Mouse (Mus musculus) retina, postnatal 7 days (tissue): ENCODE data around the gene Hcrtr2.
A peak's percentile ranks its signal among the peaks of the same experiment; 100 is the strongest.

Experiments
- DNase-seq: peaks from one replicate; pipeline ENCODE4 v3.0.0-alpha.2; 2012; ENCODE audit warnings: low read depth, low spot score

Hcrtr2 gene

DNA sequence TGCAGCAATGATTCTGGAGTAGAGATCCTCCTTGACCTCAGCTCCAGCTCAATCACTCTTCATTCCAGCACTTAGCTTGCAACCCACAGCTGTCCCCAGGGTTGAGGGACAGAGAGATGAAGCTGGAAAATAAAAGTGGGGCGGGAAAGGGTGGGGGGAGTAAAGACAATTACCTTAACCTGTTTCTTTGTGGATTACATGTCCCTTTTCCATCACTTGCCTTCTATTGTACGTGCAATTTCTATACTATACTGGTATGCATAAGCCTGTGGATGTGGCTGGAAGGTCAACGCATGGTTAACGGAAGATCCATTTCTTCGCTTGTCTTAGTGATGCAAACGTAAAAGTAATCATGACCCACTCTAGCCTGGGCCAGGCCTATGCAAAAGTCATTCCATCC is at the start of gene Hcrtr2:
Gene Hcrtr2, minus strand, starts transcription at position 101 of the 400 bp plus-strand sequence.
- no peak for DNase-seq

DNA sequence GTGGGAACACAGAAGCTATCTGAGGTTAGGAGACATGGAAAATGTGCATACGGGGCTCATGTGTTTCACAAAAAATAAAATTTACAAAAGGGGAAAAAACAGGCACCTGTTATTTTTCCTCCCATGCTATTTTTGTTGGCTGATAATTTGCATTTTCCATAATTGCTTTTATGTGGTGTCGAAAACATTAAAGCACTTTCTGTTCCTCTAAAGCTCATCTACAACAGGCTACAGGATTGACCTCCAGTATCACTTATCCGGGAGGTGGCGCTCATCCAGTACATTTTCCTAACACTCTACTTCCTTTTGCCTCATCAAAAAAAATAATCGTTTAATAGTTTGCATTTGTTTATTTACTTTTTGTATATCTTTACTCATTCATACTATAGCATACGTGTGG is 41.2 kb upstream of the Hcrtr2 start:
- no peak for DNase-seq

GRCm38 (mm10) chr9:76360374-76360773 is 36.7 kb upstream of the Hcrtr2 start:
- DNase-seq = no peak

GRCm38 (mm10) chr9:76352346-76352745 is 28.7 kb upstream of the Hcrtr2 start:
- no peak for DNase-seq

DNA sequence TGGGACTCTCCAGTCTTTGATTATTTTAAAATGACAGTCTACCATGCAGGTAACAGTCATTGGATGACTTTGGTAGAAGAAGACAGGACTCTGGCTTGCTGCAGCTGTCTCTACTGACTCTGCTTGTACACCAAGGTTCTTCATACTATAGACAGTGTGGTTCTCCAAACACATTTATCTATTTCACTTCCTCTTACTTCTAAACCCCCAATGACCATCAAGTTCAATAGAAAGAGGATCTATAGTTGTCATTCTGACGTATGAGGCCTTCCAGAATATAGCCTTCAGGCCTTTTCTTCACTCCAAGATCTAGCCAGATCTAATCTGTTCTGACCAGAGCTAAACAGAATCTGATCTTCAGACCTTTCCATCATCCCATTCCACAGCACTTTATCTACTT is 23.6 kb upstream of the Hcrtr2 start:
- no peak for DNase-seq

GRCm38 (mm10) chr9:76331081-76331480 is 7.4 kb upstream of the Hcrtr2 start:
- DNase-seq = no peak

- no peak for DNase-seq
Measured at GRCm38 (mm10) chr9:76323186-76323701, 412 bp downstream of the Hcrtr2 start.

DNA sequence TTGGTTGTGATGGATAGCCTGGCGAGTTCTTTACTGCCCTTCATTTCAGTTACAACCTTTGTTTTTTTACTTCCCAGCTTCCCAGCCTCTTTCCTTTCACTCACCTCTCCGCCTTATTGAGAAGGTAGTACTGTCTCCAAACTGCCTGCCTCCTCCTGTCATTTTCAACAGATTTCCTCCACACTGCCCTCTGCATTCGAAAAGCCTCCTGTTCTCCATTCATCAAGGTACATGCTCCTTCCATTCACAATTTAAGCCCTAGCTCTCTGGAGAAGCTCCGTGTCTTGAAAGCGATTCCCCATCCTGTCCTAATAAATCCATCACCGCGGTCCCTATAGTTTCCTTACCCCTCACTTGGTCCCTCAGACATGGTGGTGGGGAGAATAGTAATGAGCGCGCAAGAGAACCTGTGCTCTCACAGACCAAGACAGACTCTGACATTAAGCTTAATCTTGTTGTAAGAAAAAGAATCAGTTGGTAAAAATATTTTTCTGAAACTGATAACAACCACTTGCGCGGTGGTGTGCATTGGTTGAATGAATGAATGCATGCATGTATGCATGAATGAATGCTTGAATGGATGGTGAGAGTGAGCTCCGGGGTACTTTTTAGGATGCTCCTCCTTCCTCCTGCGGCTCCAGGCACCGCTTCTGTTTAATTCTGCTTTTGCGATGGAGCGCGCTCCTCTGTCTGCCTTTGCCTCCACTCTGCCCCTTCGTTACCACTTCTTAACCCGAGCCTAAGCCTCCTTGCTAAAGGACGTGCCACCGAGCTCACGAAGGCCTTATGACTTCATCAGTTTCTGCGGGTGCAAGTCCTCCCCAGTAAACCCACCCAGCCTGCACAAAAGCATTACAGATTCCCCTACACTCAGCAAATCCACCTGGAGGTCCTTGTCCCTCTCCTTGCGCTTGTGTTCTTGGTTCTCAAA is 1.3 kb downstream of the Hcrtr2 start:
- no peak for DNase-seq

DNA sequence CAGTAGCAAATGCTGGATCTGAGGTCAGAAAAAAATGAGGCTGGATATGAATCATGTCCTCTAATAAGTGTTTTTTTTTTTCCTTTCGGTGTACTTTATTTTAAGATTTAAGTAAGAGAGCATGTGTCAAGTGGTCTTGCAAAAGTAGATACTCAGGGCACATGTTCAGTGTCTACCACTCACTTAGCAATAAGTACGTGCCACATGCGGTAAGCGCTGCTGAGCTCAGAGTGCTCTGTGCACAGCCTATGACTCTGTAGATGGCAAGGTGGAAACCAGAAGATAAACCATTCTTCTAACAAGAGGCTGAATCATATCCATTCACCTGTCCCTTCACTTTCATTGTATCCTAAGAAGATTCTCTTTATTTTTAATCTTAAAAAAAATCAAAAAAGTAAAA is 2.1 kb downstream of the Hcrtr2 start:
- DNase-seq = no peak

DNA sequence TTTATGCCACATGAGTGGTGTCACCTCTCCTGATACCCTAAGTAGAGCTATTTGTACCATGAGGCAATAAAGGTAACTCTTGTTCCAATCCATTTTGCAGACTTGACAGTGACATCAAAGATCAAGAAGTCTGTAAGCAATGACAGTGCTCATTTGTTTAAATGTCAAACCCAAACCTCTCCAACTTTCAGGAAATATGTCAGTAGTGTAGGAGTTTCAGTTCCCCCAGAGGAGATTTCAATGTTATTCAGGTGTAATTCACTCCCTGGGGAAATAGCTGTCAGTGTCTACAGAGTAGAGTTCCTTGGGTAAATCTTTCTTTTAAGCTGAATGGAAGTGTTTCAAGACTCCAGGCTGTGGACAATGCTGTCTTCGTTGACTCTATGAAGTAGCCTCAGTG is 2.9 kb downstream of the Hcrtr2 start:
- DNase-seq = no peak

GRCm38 (mm10) chr9:76318302-76318701 is 5.4 kb downstream of the Hcrtr2 start:
- DNase-seq = no peak

- DNase-seq = no peak
Measured at GRCm38 (mm10) chr9:76315096-76315495, 8.6 kb downstream of the Hcrtr2 start.

DNA sequence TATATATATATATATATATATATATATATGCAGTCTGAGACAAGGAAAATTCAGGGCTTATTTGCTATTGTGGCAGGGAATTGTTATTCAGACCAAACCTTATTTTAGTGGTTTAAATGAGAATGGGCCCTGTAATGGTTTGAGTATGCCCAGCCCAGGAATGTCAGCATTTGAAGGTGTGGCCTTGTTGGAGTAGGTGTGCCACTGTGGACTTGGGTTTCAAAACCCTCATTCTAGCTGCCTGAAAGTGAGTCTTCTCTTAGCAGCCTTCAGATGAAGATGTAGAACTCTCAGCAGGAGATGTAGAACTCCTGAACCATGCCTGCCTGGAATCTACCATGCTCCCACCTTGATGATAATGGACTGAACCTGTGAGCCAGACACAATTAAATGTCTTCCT is 9.7 kb downstream of the Hcrtr2 start:
- DNase-seq = no peak

- DNase-seq = no peak
Measured at GRCm38 (mm10) chr9:76312221-76312620, 11.4 kb downstream of the Hcrtr2 start.

- DNase-seq = no peak
Measured at GRCm38 (mm10) chr9:76291384-76291783, 32.3 kb downstream of the Hcrtr2 start.

DNA sequence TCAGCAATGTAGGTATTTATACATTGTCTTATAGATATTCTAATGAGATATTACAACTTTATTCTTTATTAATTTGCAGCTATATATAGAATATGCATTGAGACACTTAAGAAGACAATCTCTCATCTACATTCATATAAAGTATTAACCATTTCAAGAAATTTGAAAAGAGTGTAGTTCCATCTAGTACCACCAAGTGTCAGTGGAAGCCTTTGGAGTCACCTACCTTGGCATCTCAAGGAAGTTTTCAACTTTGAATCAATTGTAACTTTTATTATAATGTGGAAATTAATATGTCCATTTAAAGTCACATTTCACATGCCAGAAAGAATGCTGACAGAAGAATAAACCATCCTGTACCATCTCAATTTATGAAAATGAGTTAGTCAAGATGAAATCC is 52.8 kb downstream of the Hcrtr2 start:
- no peak for DNase-seq

DNA sequence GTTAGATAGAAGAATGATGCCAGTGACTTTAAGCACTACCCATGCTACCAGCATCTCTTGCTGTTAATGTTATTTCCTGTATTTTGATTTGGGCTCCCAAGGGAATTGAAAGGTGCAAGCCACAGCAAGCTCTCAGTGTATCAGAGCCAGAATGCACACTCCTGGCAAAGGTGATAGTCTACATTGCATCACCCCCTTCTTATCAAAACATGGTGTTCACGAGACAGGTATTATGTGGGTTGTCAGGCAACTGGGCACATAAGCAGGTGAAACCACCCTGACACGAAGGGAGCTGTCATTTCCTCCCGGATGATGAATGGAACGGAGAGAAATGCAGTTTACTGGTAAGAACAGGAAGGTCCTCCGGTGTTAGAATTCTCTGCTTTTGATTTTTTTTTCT is 65.9 kb downstream of the Hcrtr2 start:
- no peak for DNase-seq

GRCm38 (mm10) chr9:76252544-76252943 is 71.1 kb downstream of the Hcrtr2 start:
- no peak for DNase-seq

DNA sequence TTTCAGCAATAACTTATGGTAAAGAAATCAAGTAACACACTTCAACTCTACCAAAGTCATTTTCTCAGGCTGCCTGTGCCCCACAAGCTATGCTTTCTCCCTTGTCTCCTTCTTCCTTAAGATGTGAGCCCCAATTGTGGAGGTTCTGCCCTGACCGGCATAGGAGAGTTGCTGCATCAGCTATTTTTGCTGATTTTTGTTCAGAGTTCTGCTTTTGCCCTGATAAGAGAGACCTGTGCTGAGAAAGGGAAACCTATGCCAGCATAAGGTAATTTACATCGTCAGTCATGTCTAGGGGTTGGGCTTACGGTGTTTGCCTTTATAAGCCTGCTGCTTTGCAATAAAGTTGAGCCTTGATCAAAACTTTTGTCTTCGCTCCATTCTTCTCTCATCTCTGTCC is 71.5 kb downstream of the Hcrtr2 start:
- no peak for DNase-seq

GRCm38 (mm10) chr9:76242322-76242721 is 81.3 kb downstream of the Hcrtr2 start:
- no peak for DNase-seq

DNA sequence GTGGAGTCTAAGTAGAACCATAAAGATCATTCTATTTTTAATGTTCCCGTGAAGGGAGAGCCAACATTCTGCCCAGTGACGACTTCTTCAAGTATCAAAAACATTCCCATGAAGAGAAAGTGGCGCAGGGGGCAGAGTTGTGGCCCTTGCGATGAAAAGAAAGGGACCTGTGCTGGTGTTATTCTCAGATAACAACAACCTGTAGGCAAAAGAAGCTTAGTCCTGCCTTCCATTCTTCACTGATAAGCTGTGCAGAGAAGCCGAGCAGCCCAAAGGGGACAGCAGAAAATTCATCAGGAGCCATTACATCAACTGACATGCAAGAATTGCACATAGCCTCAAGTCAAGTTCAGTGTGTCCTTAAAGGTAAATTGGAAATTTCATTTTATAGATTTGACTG is 85.7 kb downstream of the Hcrtr2 start:
- no peak for DNase-seq

- no peak for DNase-seq
Measured at GRCm38 (mm10) chr9:76237243-76237642, 86.4 kb downstream of the Hcrtr2 start.

- DNase-seq = peak; percentile 28
Measured at GRCm38 (mm10) chr9:76236626-76237025, 87.0 kb downstream of the Hcrtr2 start.
